Mouse (Mus musculus) embryonic facial prominence, embryonic 11.5 days (tissue): ENCODE data around the gene Pam. TPM values are rescaled to one million over a fixed set of nuclear protein-coding genes. Genes with fewer than 3 reads are reported as not detected.
"Not testable (repeated sequence)": the region's sequence is repeated elsewhere in the genome, so short reads cannot be mapped to it uniquely, and the experiment has no call there.

Experiments used
- ATAC-seq: fragments of 200-750 bp; cut with Nextera tagmentation; replicated peaks from 2 replicates; pipeline ENCODE4 v1.8.0; 2017; ENCODE audit warnings: low read depth; ENCODE audit not compliant: insufficient number of reproducible peaks, low FRiP score, low TSS enrichment
- DNase-seq: peaks from one replicate; pipeline ENCODE4 v3.0.0-alpha.2; 2015; ENCODE audit warnings: low spot score
- H3K27ac ChIP-seq: fragments of 300-500 bp; sonication (generic); replicated peaks from 2 replicates; pipeline ENCODE4 v1.5.1; 2014; ENCODE audit warnings: mild to moderate bottlenecking, low read depth, low read length, control low read depth
- H3K27me3 ChIP-seq: fragments of 300-500 bp; sonication (generic); 2 replicates; pipeline ENCODE4 v1.6.1; 2014; ENCODE audit warnings: mild to moderate bottlenecking, low read length, moderate library complexity, mixed read lengths; ENCODE audit not compliant: control insufficient read depth, insufficient read depth
- H3K36me3 ChIP-seq: fragments of 300-500 bp; sonication (generic); replicated peaks from 2 replicates; pipeline ENCODE4 v1.6.1; 2014; ENCODE audit warnings: low read depth, mild to moderate bottlenecking, low read length, moderate library complexity, mixed read lengths; ENCODE audit not compliant: control insufficient read depth, insufficient read depth
- H3K4me1 ChIP-seq: fragments of 300-500 bp; sonication (generic); 2 replicates; pipeline ENCODE4 v1.6.1; 2014; ENCODE audit warnings: low read length, mixed read lengths; ENCODE audit not compliant: control insufficient read depth, insufficient read depth
- H3K4me2 ChIP-seq: fragments of 300-500 bp; sonication (generic); 2 replicates; pipeline ENCODE4 v1.6.1; 2014; ENCODE audit warnings: low read depth, mild to moderate bottlenecking, control low read depth, low read length, moderate library complexity
- H3K4me3 ChIP-seq: fragments of 300-500 bp; sonication (generic); 2 replicates; pipeline ENCODE4 v1.5.1; 2014; ENCODE audit warnings: low read depth, low read length, control low read depth
- H3K9ac ChIP-seq: fragments of 300-500 bp; sonication (generic); replicated peaks from 2 replicates; pipeline ENCODE4 v1.6.1; 2014; ENCODE audit warnings: mild to moderate bottlenecking, control low read depth, low read length
- H3K9me3 ChIP-seq: fragments of 300-500 bp; sonication (generic); replicated peaks from 2 replicates; pipeline ENCODE4 v1.6.1; 2016; ENCODE audit warnings: mild to moderate bottlenecking, low read length, inconsistent platforms, mixed read lengths; ENCODE audit not compliant: control insufficient read depth
- WGBS: fragments of 180-500 bp; shearing (Covaris S2); extraction: QIAGEN DNeasy Blood & Tissue Kit; methylation state at CpG from one replicate; pipeline ENCODE4 v1.1.7; 2014; 5-methylcytosine and 5-hydroxymethylcytosine counted together
- polyA plus RNA-seq: library from polyadenylated mRNA; unstranded; fragments of >200 nt; fragmentation: Nextera tagmentation; extraction: Ambion mirVana; gene quantifications from 2 replicates; pipeline ENCODE4 v1.2.1, GENCODE M21; 2014

Pam gene
- polyA plus RNA-seq, 1 experiment from 2014 or later, result 22.3 TPM

DNA sequence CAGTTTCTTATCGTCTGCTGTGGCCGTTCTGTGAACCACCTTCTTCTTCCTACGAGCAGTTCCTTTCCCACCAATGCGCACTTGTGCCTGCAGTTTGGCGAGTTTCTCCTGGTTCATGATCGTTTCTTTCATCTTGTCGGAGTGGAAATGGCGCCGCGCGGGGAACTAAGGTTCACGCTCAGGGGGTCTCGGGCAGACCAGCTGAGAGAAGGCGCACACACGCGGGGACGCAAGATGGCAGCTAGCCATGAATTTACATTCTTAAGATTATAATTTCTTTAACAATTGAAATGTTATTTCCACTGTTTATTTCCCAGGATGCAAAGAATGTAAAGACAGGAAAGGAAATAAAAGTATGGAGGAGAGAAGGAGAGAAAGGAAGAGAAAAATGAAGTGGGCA is 146.2 kb downstream of the Pam start:
- 90% methylated on average over 17 of the region's 17 CpGs for WGBS
- ATAC-seq, result not testable (repeated sequence)

DNA sequence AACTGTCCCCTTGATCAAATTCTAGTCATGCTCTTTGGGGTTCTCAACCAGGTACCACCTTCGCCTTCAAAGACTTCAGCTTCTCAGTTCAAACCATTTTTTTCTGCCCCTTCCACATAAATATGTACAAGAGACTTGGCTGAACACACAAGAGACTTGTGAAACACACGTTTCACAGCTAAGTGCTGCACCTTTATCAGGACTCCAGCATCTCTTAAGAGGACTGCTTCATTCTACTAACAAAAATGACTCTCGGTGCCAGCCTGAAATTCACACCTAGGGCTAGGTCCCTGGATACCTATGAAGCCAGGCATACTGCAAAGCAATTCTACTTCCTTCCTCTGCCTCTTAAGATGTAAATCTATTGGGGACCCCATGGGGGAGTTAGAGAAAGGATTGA is 148.3 kb downstream of the Pam start:
- Histone ChIP-seq H3K9ac (no peak overlapping the region), H3K27me3 (no peaks in the 10 kb centered on the region), H3K4me2 (no peak overlapping the region), H3K4me3 (no peak overlapping the region), H3K36me3 (no peaks in the 10 kb centered on the region), H3K9me3 (no peaks in the 10 kb centered on the region), H3K4me1 (no peaks in the 10 kb centered on the region), H3K27ac (no peak overlapping the region)
- 75% methylated on average over 3 of the region's 3 CpGs for WGBS
- DNase-seq (no peak), ATAC-seq (no peak)

More for the DNA sequence above, 146.2 kb downstream of the Pam start:
- H3K4me2 ChIP-seq, H3K4me3 ChIP-seq, H3K27ac ChIP-seq, H3K9me3 ChIP-seq, H3K27me3 ChIP-seq, H3K36me3 ChIP-seq, H3K4me1 ChIP-seq, H3K9ac ChIP-seq, DNase-seq: not testable (repeated sequence)

DNA sequence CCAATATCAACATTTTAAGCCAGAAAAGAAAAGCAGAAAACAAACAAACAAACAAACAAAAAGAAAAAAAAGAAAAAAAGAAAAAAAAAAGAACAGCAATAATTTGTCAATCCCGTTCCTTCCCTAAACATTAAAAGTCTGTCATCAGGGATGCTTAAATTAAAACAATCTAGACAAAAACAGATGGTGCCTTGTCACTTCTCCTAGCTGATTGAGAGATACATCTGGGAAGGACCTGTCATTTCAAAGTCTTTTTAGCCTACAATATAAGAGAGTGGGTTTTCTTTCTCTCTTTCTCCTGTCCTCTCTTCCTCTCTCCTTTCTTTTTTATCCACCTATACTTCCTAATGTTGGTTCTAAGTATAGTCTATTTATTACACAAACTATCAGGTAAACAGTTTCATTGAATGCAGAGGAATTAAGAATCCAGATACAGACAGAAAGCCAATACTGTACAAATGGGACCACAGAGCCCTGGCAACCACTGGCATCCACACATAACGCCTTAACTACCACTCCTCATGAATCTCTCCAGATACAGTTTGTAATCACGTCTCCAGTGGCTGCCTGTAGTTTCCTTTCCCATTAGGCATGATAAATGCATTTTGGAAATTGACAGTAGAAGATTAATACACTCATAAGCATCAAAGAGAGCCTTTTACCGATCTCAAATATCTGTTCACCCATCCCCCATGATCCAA is 151.4 kb downstream of the Pam start:
- WGBS, result 79% methylated on average over 4 of the region's 4 CpGs
- ATAC-seq, result no peak
- no peak overlapping the region for H3K27ac ChIP-seq

DNA sequence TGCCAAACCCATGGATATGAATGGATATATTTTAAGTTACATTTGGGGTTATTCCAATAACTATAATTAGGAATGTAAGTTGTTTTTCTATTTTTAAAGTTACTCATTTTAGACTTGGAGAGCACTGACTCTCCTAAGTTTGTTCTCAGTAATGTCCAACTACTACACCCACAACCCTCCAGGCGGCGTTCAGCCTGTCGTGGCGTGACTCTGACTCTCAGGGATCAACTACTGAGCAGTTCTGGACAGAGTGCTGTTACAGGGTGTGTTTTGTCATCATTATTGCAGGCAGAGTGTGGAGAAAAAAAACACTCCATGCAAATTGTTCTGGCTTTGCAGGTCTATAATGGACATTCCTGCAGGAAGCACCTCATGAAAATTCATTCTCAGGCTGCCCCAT is 152.0 kb downstream of the Pam start:
- Histone ChIP-seq H3K4me2 (no peak overlapping the region), H3K27ac (no peak overlapping the region), H3K27me3 (no peaks in the 10 kb centered on the region), H3K4me1 (no peaks in the 10 kb centered on the region), H3K36me3 (no peaks in the 10 kb centered on the region), H3K4me3 (no peak overlapping the region), H3K9ac (no peak overlapping the region), H3K9me3 (no peaks in the 10 kb centered on the region)
- 79% methylated on average over 4 of the region's 4 CpGs for WGBS
- no peak for DNase-seq
- ATAC-seq, result no peak; the same call in 1 of the 2 replicates

More for the DNA sequence above, 151.4 kb downstream of the Pam start:
- Histone ChIP-seq H3K27me3 (no peaks in the 10 kb centered on the region), H3K4me3 (no peak overlapping the region), H3K9ac (no peak overlapping the region), H3K4me1 (no peaks in the 10 kb centered on the region), H3K9me3 (no peaks in the 10 kb centered on the region), H3K36me3 (no peaks in the 10 kb centered on the region), H3K4me2 (no peak overlapping the region)
- DNase-seq, result no peak

DNA sequence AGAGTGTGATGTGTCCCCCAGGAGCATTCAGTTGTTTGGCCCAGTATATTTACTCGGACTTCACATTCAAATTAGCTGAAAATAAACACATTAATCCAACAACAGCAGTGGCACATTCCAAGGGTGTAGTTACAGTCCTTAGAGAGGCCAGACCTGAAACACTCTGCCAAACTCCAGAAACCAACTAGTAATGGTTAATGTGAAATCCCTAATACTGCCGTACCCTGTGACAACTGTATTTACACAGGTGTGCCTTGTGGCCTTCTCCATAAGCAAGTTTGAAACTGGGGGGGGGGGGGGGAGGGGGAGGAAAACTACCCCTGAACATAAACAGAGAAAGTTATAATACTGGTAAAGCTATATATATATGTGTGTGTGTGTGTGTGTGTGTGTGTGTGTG is 152.5 kb downstream of the Pam start:
- H3K9ac ChIP-seq, result no peak overlapping the region
- no peak overlapping the region for H3K27ac ChIP-seq
- no peak overlapping the region for H3K4me2 ChIP-seq
- no peak overlapping the region for H3K4me3 ChIP-seq
- H3K9me3 ChIP-seq, result no peaks in the 10 kb centered on the region
- 53% methylated on average over 2 of the region's 2 CpGs for WGBS
- H3K27me3 ChIP-seq, result no peaks in the 10 kb centered on the region
- DNase-seq, result no peak
- no peaks in the 10 kb centered on the region for H3K4me1 ChIP-seq
- no peak for ATAC-seq
- no peaks in the 10 kb centered on the region for H3K36me3 ChIP-seq

DNA sequence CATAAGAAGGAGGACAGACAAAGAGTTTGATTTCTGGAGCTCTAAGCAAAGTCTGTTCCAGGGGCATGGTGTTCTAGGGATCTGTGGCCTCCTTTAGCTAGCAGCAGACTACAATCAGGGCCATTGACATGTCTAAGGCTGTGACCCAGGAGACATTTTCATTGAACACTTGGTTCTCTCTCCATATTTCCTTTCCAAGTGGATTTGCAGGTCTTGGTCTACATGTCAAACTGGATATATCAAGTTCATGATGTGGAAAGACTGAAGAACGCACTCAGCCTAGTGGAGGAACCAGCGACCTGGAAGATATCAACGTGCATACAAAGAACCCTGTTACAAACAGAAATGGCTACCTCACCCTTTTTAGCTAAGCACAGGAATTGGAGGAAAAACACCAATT is 156.9 kb downstream of the Pam start:
- no peaks in the 10 kb centered on the region for H3K36me3 ChIP-seq

DNA sequence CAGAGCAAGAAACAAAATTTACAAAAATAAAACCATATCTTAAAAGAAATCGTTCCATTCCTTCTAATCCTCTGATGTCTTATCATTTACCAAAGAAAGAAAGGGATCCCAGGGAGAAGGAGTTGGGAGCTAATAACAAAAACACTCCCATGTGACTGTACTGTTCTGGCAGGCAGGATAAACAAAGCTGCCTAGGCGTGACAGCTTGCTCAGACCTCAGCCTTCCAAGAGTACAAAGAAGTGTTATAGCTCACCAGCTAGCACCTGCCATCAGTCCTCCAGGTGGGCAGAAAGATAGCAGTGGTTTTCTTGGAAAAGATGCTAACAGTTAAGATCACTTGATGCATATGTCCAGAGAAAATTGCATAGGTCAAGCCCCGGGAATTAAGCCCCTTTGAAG is 157.4 kb downstream of the Pam start:
- WGBS, result 53% methylated on average over 3 of the region's 3 CpGs
- Histone ChIP-seq H3K27ac (no peak overlapping the region), H3K36me3 (no peaks in the 10 kb centered on the region), H3K4me2 (no peak overlapping the region), H3K4me1 (no peaks in the 10 kb centered on the region), H3K9ac (no peak overlapping the region), H3K9me3 (no peaks in the 10 kb centered on the region), H3K27me3 (no peaks in the 10 kb centered on the region), H3K4me3 (no peak overlapping the region)
- ATAC-seq, result no peak
- no peak for DNase-seq

More for the DNA sequence above, 156.9 kb downstream of the Pam start:
- ATAC-seq (no peak), DNase-seq (no peak)
- WGBS, result 85% methylated on average over 3 of the region's 3 CpGs
- Histone ChIP-seq H3K27ac (no peak overlapping the region), H3K27me3 (no peaks in the 10 kb centered on the region), H3K4me1 (no peaks in the 10 kb centered on the region), H3K4me2 (no peak overlapping the region), H3K4me3 (no peak overlapping the region), H3K9me3 (no peaks in the 10 kb centered on the region), H3K9ac (no peak overlapping the region)

DNA sequence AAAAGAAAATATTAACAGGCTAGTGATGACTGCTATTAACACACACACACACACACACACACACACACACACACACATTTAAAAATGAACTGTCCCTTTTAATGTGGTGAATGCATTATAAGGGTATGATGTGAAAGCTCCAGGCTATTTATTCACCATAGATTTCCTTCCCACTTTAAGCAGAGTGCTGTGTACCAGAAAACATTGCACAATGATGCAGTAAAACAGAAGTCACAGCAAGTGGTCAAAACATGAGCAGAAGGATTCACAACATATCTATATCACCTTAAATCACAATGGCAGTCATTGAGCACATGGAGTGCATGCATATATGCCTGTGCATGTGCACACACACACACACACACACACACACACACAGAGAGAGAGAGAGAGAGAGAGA is 160.5 kb downstream of the Pam start:
- Histone ChIP-seq H3K9me3 (no peaks in the 10 kb centered on the region), H3K9ac (no peak overlapping the region), H3K4me2 (no peak overlapping the region), H3K27me3 (no peaks in the 10 kb centered on the region), H3K4me3 (no peak overlapping the region), H3K27ac (no peak overlapping the region), H3K4me1 (no peaks in the 10 kb centered on the region), H3K36me3 (no peaks in the 10 kb centered on the region)
- DNase-seq (no peak), ATAC-seq (no peak)
